Mouse (Mus musculus): Measurements from ENCODE around the gene Cdcp2.

The Cdcp2 gene

DNA sequence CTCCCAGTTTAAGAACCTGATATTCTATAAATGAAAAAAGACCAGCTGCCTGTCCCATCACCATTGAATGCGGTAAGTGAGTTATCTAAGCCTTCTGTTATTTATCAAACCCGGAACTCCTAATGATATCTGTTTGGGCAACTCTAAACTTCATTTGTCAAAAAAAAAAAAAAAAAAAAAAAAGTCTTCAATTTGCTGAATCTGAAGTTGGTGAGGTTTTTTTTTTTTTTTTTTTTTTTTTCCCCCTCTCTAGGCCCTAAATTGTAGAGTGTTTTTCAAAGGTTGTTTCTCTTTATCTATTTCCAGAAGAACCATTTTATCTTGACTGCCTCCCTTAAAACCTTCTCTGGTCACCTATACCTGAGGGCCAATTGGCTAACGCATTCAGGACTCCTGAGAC, 38.2 kb downstream of the Cdcp2 start:
- no peak for DNase-seq (ENCODE audit: low read depth)

DNA sequence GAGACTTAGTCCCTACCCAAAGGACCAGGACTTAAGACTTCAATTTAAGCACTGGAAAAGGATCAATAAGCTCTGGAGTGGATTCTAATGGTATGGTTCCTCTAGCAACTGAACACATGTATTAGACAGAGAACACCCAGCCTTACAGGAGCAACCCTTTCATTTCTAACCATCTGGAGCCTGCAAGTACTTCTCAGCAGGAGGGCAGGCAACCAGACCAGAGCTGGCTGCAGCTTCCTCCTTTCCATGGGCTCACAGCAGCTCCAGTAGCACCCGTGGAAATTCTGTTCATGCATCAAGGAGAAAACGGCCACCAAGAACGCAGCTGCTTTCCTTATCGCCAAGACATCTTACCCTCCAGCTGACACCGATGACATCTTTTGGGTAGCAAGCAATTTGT, 39.0 kb downstream of the Cdcp2 start:
- no peak for DNase-seq (ENCODE audit: low read depth)

GRCm38 (mm10) chr4:107136531-107136930, 39.8 kb downstream of the Cdcp2 start:
- DNase-seq (ENCODE audit: low read depth): no peak

- DNase-seq (ENCODE audit: low read depth): no peak
Measured at GRCm38 (mm10) chr4:107138948-107139835, 42.5 kb downstream of the Cdcp2 start.

- no peak for DNase-seq (ENCODE audit: low read depth)
Measured at GRCm38 (mm10) chr4:107139836-107140631, 43.3 kb downstream of the Cdcp2 start.

DNA sequence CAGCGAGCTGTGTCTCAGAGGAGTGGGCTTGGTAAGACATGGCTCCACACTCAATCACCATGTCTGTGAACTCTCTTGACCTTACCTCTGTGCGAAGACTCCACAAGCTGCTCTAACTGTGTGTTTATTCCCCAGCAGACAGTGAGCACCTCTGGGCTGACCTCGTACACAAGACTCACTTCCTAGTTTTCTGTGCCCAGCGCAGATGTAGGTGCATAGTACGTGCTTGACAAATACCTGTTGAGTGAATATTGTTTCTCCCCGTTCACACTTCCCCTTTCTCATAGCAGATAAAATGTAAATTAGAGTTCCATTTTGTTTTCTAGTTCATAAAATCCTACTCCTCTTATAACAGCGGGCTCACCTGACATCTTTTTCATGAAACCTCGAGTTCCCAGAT, 46.8 kb downstream of the Cdcp2 start:
- no peak for DNase-seq (ENCODE audit: low read depth)

DNA sequence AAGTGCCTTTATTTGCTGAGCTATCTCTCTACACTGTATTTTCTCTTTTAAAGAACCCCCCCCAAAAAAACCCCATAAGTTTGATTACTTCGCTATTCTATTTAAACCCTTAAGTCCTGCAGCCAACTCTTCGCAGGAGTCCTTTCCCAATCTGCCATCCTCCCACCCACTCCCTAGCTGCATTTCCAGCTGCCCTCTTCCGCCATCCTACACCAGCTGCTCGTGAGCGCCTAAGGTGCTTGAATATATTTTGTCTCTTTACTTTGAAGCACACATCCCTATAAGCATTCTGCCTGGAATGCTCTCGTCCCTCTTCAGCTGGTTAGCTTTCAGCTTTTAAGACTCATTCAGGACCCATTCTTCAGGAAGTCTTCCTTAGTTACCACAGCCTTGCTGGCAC, 54.3 kb downstream of the Cdcp2 start:
- no peak for DNase-seq (ENCODE audit: low read depth)

DNA sequence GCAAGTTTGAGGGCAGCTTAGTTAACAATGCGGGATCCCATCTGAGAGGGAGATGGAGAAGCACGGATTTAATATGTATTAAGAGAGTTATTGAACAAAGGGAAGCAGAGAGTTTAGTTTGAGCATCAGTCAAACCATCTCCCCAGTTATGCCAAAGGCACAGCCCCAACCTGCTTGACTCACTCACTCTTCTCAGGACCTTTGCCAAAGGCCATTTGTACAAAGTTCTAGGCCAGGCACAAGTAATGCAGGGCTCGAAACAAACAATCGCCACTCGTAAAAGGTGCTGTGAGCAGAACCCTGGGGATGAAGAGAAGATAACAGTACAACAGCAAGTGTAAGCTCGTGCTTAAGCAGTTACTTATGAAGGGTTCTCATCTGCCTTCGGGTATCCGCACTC, 55.9 kb downstream of the Cdcp2 start:
- DNase-seq (ENCODE audit: low read depth): no peak

GRCm38 (mm10) chr4:107156983-107157401, 60.3 kb downstream of the Cdcp2 start:
- DNase-seq (ENCODE audit: low read depth): no peak

DNA sequence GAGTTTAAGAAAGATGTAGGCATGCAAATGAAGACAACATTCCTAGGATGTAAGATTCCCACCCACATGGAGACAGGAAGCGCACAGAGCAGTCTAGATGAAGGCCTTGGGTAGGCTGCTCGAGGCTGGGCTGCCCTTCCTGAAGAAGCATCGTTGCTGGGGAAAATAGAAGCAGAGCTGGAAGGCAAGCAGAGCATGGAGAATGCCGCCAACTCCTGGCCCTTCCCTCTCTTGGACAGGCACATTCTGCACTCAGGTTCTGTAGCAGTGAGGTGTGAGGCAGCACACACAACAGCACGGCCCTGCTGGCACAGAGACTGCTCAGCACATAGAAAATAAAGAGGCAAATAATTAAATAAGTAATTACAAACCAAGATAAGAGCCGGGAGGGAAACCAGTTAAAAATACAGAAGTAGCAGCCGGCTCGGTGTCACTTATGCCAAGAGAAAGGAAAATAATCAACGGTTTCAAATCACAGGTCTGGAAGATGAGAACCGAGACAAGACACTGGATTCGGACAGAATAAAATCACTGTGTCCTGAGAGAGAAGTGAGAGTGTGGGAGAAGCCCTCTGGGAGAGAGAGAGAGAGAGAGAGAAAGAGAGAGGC, 62.6 kb downstream of the Cdcp2 start:
- no peak for DNase-seq (ENCODE audit: low read depth)

DNA sequence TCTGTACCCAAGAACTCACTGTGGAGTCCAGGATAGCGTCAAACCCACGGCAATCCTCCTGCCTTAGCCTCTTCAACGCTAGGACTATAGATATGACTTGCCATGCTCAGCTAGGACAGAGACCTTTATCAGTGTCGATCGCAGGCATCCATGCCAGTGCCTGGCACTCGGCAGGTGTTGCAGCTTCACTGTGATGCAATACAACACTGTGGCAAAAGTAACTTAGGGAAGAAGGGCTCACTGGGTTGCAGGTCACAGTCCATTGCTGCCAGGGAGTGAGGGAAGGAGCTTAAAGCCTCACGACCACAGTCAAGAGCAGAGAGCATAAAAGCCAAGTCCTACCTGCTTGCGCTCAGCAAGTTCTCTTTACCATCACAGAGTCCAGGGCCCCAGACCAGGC, 63.5 kb downstream of the Cdcp2 start:
- DNase-seq (ENCODE audit: low read depth): no peak

Measured in induced T-regulatory cell, adult 2 months (primary cell).